Mouse (Mus musculus): ENCODE measurements around the gene Fer1l4.

GRCm38 (mm10) chr2:155985776-155986175, 67.0 kb downstream of the Fer1l4 start:
- TF ChIP-seq CTCF (conservative IDR thresholded peaks at IDR 0.05; ENCODE audit: insufficient read depth, insufficient read length, low read depth, low read length), result no peak
- TF ChIP-seq POLR2A (IDR thresholded peaks at IDR 0.05; ENCODE audit: low read depth, low read length), result no peak
